Mouse (Mus musculus) limb, embryonic 15.5 days (tissue): ENCODE measurements around the gene Aff3. TPM values are rescaled to one million over a fixed set of nuclear protein-coding genes. Genes with fewer than 3 reads are reported as not detected.

Experiments
- ATAC-seq: fragments of 200-750 bp; cut with Nextera tagmentation; 2 replicates; pipeline ENCODE4 v1.8.0; 2017; ENCODE audit warnings: low read depth, moderate TSS enrichment; ENCODE audit not compliant: insufficient number of reproducible peaks, low FRiP score, low TSS enrichment
- H3K27ac ChIP-seq: fragments of 300-500 bp; sonication (generic); 2 replicates; pipeline ENCODE4 v1.5.1; 2015; ENCODE audit warnings: moderate library complexity, mild to moderate bottlenecking, inconsistent platforms
- H3K27me3 ChIP-seq: fragments of 300-500 bp; sonication (generic); 2 replicates; pipeline ENCODE4 v1.6.1; 2015; ENCODE audit warnings: inconsistent platforms
- H3K36me3 ChIP-seq: fragments of 300-500 bp; sonication (generic); 2 replicates; pipeline ENCODE4 v1.6.1; 2015; ENCODE audit warnings: inconsistent platforms
- H3K4me1 ChIP-seq: fragments of 300-500 bp; sonication (generic); 2 replicates; pipeline ENCODE4 v1.6.1; 2015; ENCODE audit warnings: inconsistent platforms
- H3K4me2 ChIP-seq: fragments of 300-500 bp; sonication (generic); 2 replicates; pipeline ENCODE4 v1.6.1; 2015; ENCODE audit warnings: mild to moderate bottlenecking, inconsistent platforms
- H3K4me3 ChIP-seq: fragments of 300-500 bp; sonication (generic); 2 replicates; pipeline ENCODE4 v1.5.1; 2015; ENCODE audit warnings: mild to moderate bottlenecking, inconsistent platforms
- H3K9ac ChIP-seq: fragments of 300-500 bp; sonication (generic); 2 replicates; pipeline ENCODE4 v1.6.1; 2015; ENCODE audit warnings: inconsistent platforms
- H3K9me3 ChIP-seq: fragments of 300-500 bp; sonication (generic); 2 replicates; pipeline ENCODE4 v1.6.1; 2016; ENCODE audit warnings: inconsistent platforms
- WGBS: fragments of 180-500 bp; shearing (Covaris S2); methylation state at CpG from one replicate; pipeline ENCODE4 v1.1.7; 2015; 5-methylcytosine and 5-hydroxymethylcytosine counted together
- polyA plus RNA-seq: library from polyadenylated mRNA; unstranded; fragments of >200 nt; fragmentation: Nextera tagmentation; extraction: Ambion mirVana; gene quantifications from 2 replicates; pipeline ENCODE4 v1.2.1, GENCODE M21; 2015

Aff3 gene
- polyA plus RNA-seq, 1 experiment from 2014 or later: 12.0 TPM

DNA sequence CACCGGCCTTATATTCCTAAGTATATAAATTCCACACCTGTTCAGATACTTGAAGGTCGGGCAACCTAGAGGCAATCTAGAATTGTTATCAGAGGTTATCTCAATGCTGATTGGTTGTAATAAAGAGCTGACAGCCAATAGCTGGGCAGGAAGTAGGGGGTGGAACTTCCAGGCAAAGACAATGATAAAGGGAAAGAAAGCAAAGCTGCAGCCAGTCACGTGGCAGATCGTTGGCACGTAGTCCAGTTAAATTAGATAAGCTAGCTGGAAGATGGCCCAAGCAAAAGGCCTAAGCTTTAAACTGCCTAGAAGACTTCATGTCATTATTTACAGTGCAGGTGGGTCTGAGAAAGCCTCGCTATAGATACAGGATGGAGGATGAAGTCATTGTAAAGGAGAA, 531.8 kb downstream of the Aff3 start:
- peaks cover 9% of the 10 kb centered on the region for H3K4me1 ChIP-seq
- 70% methylated on average over 6 of the region's 6 CpGs for WGBS
- H3K4me2 ChIP-seq: no peak overlapping the region
- H3K9ac ChIP-seq: no peak overlapping the region
- H3K9me3 ChIP-seq: no peaks in the 10 kb centered on the region
- H3K27me3 ChIP-seq: no peaks in the 10 kb centered on the region
- H3K4me3 ChIP-seq: no peak overlapping the region
- H3K27ac ChIP-seq: no peak overlapping the region
- ATAC-seq: no peak
- H3K36me3 ChIP-seq: no peaks in the 10 kb centered on the region

DNA sequence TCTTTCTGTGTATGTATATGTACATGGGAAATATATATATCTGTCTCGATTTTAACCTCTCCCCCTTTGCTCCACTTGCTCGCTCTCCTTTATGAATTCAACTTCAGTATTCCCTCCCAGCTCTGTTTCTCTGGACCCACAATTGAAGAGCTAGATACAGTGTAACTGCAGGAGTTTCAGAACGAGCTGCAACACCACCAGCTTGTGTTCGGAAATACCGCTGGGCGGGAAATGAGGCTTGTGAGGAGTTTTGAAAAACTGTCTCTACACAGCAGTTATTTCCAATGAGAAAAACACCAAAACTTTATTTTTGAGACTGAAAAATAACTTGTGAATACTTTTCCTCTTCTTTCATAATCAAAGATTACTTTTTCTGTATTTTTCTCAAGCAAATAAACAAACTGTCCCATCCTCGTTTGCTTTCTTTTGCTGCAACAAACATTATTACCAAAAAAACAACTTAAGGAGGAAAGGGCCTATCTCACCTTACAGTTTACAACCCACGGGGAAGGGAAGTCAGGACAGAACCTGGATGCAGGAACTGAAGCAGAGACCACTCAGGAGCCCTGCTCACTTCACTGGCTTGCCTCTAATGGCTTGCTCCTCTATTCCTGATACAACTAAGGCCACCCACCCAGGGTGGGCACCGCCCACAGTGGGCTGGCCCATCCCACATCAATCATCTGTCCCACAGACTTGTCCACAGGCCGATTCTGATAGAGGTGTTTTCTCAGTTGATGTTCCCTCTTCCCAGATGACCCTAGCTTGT, 533.9 kb downstream of the Aff3 start:
- 50% methylated on average over 10 of the region's 10 CpGs for WGBS
- Histone ChIP-seq H3K4me3 (no peak overlapping the region), H3K9me3 (no peaks in the 10 kb centered on the region), H3K27ac (no peak overlapping the region), H3K4me1 (peaks cover 13% of the 10 kb centered on the region), H3K27me3 (no peaks in the 10 kb centered on the region), H3K36me3 (no peaks in the 10 kb centered on the region), H3K4me2 (no peak overlapping the region), H3K9ac (no peak overlapping the region)
- no peak for ATAC-seq

DNA sequence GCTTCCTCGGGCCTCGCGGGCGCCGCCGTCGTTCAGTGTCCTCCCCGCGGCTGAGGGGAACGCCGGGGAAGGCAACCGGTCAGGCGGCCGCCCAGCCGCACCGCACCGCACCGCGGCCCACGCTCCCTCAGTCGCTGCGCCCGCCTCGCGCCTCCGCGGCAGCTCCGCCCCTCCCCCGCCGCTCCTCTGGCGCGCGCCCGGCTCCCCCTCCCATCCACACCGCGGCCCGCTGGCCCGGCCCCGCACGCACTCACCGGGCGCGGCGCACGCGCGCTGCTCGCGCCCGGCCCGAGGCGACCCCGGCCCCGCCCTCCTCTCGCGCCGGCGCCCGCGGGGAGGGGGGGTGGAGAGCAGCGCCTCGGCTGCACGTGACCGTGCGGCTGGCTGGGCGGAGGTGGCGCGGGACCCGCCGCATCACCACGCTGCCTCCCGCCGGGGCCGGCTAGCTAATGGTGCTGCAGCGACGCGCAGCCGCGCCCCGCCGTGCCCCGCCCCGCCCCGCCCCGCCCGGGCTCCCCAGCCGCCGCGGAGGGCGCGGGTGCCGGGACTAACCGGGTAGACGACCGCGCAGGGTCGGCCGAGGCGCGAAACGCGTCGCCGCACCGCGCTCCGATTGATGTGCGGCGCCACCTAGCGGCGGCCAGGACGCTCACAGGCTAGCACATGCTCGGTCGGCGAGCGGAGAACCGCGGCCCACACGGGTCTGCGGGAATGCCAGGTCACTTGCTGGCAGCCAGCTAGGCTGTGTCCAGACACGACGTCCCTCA, 535.1 kb downstream of the Aff3 start, which contains the start of gene Rev1:
Gene Rev1, minus strand, starts transcription at position 301 of the 767 bp plus-strand sequence.
- WGBS: under 1% methylated on average over 78 of the region's 122 CpGs
- Histone ChIP-seq H3K4me1 (peaks cover 13% of the 10 kb centered on the region), H3K27ac (peak within 1 kb of the TSS; percentile 88), H3K9me3 (no peaks in the 10 kb centered on the region), H3K36me3 (no peaks in the 10 kb centered on the region), H3K4me3 (peak within 1 kb of the TSS; percentile 80), H3K27me3 (no peaks in the 10 kb centered on the region), H3K4me2 (peak within 1 kb of the TSS; percentile 68), H3K9ac (peak within 1 kb of the TSS; percentile 83)
- ATAC-seq: peak; percentile 97

GRCm38 (mm10) chr1:38128919-38129436, 535.8 kb downstream of the Aff3 start:
- no peaks in the 10 kb centered on the region for H3K27me3 ChIP-seq
- no peaks in the 10 kb centered on the region for H3K9me3 ChIP-seq
- peak; percentile 17; the same call in 1 of the 2 replicates for ATAC-seq
- peak overlapping the region; percentile 83 for H3K9ac ChIP-seq
- peak overlapping the region; percentile 88 for H3K27ac ChIP-seq
- peak overlapping the region; percentile 68 for H3K4me2 ChIP-seq
- peaks cover 13% of the 10 kb centered on the region for H3K4me1 ChIP-seq
- H3K36me3 ChIP-seq: no peaks in the 10 kb centered on the region
- under 1% methylated on average over 67 of the region's 68 CpGs for WGBS
- H3K4me3 ChIP-seq: peak overlapping the region; percentile 80

Other genes starting within 250 kb of the Aff3 start
- 1.2 and 1.8 TPM in 2 replicates for gene Lonrf2, start 171.8 kb upstream of the Aff3 start, polyA plus RNA-seq
- 7.3 and 8.5 TPM in 2 replicates for gene Chst10, start 233.2 kb upstream of the Aff3 start, polyA plus RNA-seq